Mouse (Mus musculus): ENCODE data around the gene Mfsd2b.
"Not testable (repeated sequence)": the region's sequence is repeated elsewhere in the genome, so short reads cannot be mapped to it uniquely, and the experiment has no call there.

Gene Mfsd2b

GRCm38 (mm10) chr12:4874161-4874927, at the start of gene Mfsd2b:
Gene Mfsd2b (minus strand): TSS chr12:4874359.
- peak; percentile 23 for DNase-seq (ENCODE audit: low read depth, low spot score)

GRCm38 (mm10) chr12:4917805-4918591, 43.8 kb upstream of the Mfsd2b start:
- DNase-seq (ENCODE audit: low read depth, low spot score): no peak

GRCm38 (mm10) chr12:4916994-4917804, 43.0 kb upstream of the Mfsd2b start, which contains the start of gene Atad2b:
Gene Atad2b (plus strand): TSS chr12:4917353.
- peak; percentile 95 for DNase-seq (ENCODE audit: low read depth, low spot score)

GRCm38 (mm10) chr12:4914944-4915343, 40.8 kb upstream of the Mfsd2b start:
- DNase-seq (ENCODE audit: low read depth, low spot score): no peak

- DNase-seq (ENCODE audit: low read depth, low spot score): no peak
These were observed 40.3 kb upstream of the Mfsd2b start for GRCm38 (mm10) chr12:4914441-4914840.

GRCm38 (mm10) chr12:4911716-4912115, 37.6 kb upstream of the Mfsd2b start:
- DNase-seq (ENCODE audit: low read depth, low spot score): no peak

GRCm38 (mm10) chr12:4910496-4910895, 36.3 kb upstream of the Mfsd2b start:
- not testable (repeated sequence) for DNase-seq (ENCODE audit: low read depth, low spot score)

- DNase-seq (ENCODE audit: low read depth, low spot score): no peak
These were observed 34.2 kb upstream of the Mfsd2b start for GRCm38 (mm10) chr12:4908391-4908790.

- DNase-seq (ENCODE audit: low read depth, low spot score): peak; percentile 87
These were observed 33.1 kb upstream of the Mfsd2b start, which contains the start of gene Ubxn2a for GRCm38 (mm10) chr12:4906951-4907906. Gene Ubxn2a (minus strand): TSS chr12:4907705.

GRCm38 (mm10) chr12:4906476-4906875, 32.3 kb upstream of the Mfsd2b start:
- no peak for DNase-seq (ENCODE audit: low read depth, low spot score)

GRCm38 (mm10) chr12:4905946-4906345, 31.8 kb upstream of the Mfsd2b start:
- no peak for DNase-seq (ENCODE audit: low read depth, low spot score)

- no peak for DNase-seq (ENCODE audit: low read depth, low spot score)
These were observed 23.9 kb upstream of the Mfsd2b start for GRCm38 (mm10) chr12:4898024-4898423.

GRCm38 (mm10) chr12:4889891-4890290, 15.7 kb upstream of the Mfsd2b start:
- no peak for DNase-seq (ENCODE audit: low read depth, low spot score)

- no peak for DNase-seq (ENCODE audit: low read depth, low spot score)
These were observed 15.1 kb upstream of the Mfsd2b start for GRCm38 (mm10) chr12:4889251-4889650.

- DNase-seq (ENCODE audit: low read depth, low spot score): no peak
These were observed 14.6 kb upstream of the Mfsd2b start for GRCm38 (mm10) chr12:4888739-4889138.

- DNase-seq (ENCODE audit: low read depth, low spot score): not testable (repeated sequence)
These were observed 12.4 kb upstream of the Mfsd2b start for GRCm38 (mm10) chr12:4886581-4886980.

- no peak for DNase-seq (ENCODE audit: low read depth, low spot score)
These were observed 10.9 kb upstream of the Mfsd2b start for GRCm38 (mm10) chr12:4885062-4885461.

GRCm38 (mm10) chr12:4882086-4882485, 7.9 kb upstream of the Mfsd2b start:
- DNase-seq (ENCODE audit: low read depth, low spot score): no peak

- no peak for DNase-seq (ENCODE audit: low read depth, low spot score)
These were observed 4.9 kb upstream of the Mfsd2b start for GRCm38 (mm10) chr12:4879048-4879447.

GRCm38 (mm10) chr12:4878296-4878783, 4.2 kb upstream of the Mfsd2b start:
- no peak for DNase-seq (ENCODE audit: low read depth, low spot score)

All from retina, adult 2 months (tissue).